Mouse (Mus musculus): ENCODE results near the gene Evc2. TPM values are rescaled to one million over a fixed set of nuclear protein-coding genes. Genes with fewer than 3 reads are reported as not detected.

Gene Evc2
- total RNA-seq, 2 experiments from 2014 or later, result not detected

GRCm38 (mm10) chr5:37362618-37363017, 24.3 kb downstream of the Evc2 start:
- ATAC-seq (replicated peaks; ENCODE audit: poor library complexity, severe bottlenecking), result no peak

GRCm38 (mm10) chr5:37363284-37363683, 25.0 kb downstream of the Evc2 start:
- no peak for ATAC-seq (replicated peaks; ENCODE audit: poor library complexity, severe bottlenecking)

DNA sequence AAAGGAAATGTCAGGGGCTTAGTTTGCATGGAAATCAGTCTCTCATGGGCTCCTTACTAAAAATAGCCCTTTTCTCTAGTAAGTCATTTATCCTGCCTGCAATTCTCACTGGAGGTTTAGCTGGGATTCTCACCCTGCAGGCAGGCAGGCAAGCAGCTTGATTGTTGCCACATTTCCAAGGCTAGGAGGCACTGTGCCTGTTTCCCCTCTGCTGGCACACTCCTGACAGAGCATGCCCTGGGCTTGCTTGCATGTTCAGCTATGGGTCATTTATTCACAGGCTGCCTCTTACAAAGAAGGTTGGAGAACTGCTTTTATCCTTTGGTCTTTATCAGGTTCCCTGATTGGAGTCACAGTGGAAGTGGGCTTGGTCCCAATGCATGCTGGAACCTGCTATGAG, 27.5 kb downstream of the Evc2 start:
- ATAC-seq (replicated peaks; ENCODE audit: poor library complexity, severe bottlenecking), result no peak

DNA sequence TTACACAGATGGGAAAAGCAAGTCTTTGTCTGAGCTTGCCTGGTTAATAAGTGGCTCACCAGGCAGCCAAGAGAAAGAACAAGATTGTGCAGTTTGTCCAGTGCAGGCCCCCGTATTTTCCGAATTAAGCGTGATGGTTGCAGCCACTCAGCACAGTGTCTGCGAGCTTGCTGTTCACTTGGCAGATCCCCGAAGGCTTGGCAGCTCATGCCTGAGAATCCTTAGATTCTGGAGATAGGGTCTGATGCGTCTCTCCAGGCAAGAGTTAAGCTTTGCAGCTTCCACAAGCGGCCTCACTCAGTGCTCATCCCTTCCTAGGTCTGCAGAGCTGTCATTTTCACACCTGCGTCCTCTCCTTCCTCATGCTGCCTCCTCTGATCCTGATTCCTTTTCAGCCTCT, 30.5 kb downstream of the Evc2 start:
- ATAC-seq (replicated peaks; ENCODE audit: poor library complexity, severe bottlenecking), result no peak

DNA sequence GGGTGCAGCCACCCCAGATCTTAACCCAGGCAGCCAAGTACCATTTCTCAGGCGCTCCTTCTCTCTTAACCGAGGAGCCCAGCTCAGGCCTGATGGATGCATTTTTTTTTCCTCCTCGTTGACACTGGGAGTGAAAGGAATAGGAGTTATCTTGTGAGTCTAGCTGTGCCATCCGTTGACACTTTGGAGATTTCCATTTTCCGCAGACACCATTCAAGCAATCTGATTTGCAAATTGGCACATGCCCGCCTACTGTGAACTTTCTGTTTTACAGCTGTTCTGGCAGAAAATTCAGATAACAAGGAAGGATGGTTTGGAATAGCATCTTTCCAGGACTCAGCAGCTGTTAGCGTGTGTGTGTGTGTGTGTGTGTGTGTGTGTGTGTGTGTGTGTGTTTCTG, 39.1 kb downstream of the Evc2 start:
- no peak for ATAC-seq (replicated peaks; ENCODE audit: poor library complexity, severe bottlenecking)

DNA sequence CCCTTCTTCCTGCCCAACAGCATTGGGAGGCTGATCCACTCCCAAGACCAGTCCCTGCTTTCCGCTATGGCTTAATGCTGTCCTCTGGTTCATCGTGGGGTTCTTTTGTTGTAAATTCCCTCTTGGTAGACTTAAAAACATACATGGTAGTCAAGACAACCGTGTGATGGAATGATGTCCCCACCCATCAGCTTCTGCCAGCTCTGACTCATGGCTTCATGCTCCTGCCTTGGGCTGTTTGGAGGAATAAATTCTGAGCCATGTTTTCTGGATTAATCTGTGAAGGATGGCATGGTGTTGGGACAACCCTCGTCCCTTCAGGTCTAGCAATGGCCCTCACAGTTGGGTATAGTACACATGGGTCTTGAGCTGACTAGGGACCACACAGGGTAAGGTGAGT, 42.3 kb downstream of the Evc2 start:
- ATAC-seq (replicated peaks; ENCODE audit: poor library complexity, severe bottlenecking), result no peak

DNA sequence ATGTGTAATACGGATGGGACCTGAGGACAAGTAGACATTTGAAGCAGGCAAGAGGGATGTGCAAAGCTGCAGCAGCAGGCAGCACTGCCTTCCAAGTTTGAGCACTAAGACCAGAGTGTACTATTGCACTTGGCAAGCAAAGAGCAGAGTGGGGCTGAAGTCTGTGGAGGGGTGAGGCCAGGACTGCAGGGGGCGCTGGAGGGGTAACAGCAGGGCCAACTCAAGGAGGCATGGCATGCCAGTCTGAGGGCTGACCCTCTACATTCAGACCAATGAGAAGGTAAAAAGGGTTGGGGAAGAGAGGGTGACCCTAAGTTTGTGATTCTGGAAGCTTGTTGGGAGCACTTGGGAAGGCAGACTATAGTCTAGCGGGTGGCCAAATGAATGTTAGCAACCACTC, 45.3 kb downstream of the Evc2 start:
- no peak for ATAC-seq (replicated peaks; ENCODE audit: poor library complexity, severe bottlenecking)

DNA sequence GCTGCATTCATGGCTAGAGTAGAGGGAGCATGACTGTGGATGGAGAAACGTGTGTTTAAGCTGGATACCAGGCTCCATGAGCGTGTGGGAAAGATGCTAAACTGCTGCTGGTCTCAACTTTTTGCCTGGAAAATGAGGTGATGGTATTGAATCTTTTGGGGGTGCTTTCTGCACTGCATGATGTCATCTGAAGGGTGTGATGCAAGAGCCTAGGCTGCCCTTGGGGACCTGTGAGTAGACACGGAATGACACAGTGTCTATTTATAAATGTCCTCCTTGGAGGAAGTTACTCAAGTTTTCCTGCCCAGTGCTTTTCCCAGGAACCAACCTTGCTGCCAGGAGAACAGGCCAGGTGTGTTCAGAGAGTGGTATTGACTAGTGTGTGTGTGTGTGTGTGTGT, 50.3 kb downstream of the Evc2 start:
- ATAC-seq (replicated peaks; ENCODE audit: poor library complexity, severe bottlenecking), result no peak

DNA sequence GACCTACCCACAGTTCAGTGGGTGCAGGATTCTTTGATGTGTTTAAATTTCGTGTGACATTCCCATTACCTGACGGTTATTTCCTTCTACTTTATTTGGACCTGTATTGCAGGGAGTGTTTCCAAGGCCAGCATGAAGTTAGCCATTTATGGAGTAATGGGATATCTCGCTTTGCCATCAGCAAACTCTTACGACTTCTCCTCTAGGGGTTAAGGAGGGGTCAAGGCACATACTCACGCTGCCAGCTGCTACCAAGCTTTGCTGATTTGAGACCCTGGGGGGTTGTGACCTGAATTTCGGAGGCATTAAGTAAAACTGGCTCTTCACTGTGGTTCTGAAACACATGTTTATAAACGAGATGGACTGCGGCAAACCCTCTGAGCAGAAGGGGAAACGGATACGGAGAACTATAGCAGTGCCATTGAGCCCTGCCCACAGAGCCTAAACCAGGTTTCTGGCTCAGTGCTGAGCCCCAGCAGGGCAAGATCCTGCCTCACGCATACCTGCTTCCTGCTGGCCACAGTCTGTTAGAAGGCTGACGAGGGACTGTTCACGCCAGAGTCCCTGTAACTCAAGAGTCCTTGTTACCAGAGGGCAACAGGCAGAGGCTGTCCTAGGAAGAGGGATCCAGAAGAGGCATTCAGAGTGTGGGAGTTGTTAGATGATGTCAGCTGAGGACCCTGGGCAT, 51.7 kb downstream of the Evc2 start:
- no peak for ATAC-seq (replicated peaks; ENCODE audit: poor library complexity, severe bottlenecking)

DNA sequence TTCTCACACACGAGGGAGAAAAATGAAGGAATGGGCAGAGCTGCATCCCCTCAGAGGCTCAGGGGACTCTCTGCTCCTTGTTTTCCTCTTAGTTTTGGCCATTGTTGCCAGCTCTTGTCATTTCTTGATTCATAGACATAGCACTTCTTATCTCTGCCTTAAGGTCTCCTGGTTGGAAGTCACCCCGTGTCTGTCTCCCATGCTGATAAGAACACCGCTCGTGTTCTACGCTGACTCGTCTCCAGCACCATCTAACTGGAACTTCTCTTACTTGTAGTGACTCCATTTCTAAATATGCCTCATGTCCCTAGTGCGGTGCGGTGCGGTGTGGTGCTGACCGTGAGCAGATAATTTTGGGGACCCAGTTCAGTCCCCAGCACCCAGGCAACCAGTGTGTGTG, 52.6 kb downstream of the Evc2 start:
- no peak for ATAC-seq (replicated peaks; ENCODE audit: poor library complexity, severe bottlenecking)

DNA sequence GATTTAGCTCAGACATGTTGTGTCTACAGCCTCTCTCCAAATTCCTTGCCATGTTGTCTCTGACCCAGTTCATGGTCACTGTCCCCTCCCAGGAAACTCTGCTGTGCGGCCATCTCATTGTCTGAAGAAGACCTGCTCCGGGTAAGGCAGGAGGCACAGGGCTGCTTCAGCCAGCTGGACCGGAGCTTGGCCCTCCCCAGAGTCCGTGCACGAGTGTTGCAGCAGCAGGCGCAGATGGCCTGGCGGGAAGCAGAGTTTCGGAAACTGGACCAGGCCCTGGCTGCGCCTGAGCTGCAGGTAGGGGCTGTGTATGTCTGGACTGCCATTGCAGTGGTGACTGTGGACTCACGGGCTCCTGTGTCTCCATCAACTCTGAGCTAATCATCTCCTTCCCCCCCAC, 53.6 kb downstream of the Evc2 start:
- no peak for ATAC-seq (replicated peaks; ENCODE audit: poor library complexity, severe bottlenecking)

DNA sequence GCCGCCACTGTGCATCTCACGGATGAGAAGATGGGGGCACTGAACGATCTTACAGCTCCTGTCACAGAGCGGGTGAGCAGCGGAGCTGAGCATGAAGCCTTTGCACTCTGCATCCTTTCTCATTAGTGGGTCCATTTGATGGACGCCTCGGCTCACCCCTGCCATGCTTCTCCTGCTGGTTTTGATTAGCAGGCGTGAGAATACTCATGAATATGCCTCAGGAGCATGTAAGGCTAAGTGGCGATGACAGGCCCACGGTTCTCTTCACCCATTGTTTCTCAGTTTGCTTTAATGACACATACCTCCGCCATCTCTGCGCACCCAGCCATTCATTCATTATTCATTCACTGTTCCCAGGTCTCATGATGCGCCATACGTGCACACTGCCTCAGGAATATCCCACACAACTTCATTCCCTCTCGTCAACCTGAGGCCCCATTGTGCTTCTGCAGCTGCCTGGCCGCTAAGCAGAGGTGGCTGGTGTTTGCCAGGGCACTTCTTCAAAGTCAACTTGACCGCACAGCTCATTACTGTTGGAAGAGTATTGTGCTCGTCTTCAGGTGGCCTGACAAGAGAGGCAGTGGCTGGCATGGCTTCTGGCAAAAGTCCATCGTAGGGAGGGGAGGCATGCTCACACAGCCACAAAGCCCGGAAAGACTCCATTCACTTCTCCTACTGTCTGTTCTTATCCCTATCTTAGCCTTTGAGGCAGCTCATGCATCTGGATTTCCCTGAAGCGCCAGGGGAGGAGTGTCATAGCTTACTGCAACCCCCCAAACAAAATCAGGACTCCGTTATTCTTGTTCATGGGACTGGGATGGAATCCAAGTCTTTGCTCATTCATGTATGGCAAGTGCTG, 57.1 kb downstream of the Evc2 start:
- no peak for ATAC-seq (replicated peaks; ENCODE audit: poor library complexity, severe bottlenecking)

- no peak for ATAC-seq (replicated peaks; ENCODE audit: poor library complexity, severe bottlenecking)
These were observed 80.7 kb downstream of the Evc2 start for GRCm38 (mm10) chr5:37419028-37419427.

GRCm38 (mm10) chr5:37427210-37427609, 88.9 kb downstream of the Evc2 start:
- no peak for ATAC-seq (replicated peaks; ENCODE audit: poor library complexity, severe bottlenecking)

DNA sequence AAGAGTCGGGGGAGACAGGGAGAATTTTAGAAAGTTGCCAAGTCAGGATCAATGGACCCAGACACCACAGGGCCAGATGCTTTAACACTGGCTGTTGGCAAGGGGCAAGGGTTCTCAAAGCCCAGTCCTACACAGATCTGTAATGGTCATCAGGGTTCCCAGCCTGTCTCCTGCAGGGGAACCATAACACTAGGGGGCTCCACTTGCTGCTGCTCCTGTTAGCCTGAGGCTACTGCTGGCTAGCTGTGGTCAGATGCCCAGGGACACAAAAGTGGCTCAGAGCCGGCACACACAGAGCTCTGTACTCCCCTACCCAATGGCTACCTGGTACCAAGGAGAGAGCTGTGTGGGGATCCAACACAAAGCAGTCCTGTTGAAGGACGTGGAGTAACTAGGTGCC, 97.1 kb downstream of the Evc2 start:
- no peak for ATAC-seq (replicated peaks; ENCODE audit: poor library complexity, severe bottlenecking)

DNA sequence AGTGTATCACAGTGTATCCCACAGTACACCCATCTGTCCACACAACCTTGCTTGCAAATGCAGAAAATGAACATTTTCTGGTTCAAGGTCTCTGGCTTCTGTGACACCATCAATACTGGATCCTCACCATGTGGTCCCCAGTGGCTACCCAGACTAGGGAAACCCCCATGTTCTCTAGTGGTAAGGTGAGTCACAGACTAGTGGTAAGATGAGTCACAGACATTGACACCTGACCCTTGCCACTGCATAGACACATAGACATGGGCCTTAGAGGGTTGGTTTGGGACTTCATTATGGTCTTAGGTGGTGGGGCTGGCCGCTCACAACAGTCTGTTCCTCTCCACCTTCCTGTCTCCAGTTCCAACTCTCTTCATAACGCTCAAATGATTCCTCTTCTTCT, 104.5 kb downstream of the Evc2 start:
- ATAC-seq (replicated peaks; ENCODE audit: poor library complexity, severe bottlenecking), result no peak

- no peak for ATAC-seq (replicated peaks; ENCODE audit: poor library complexity, severe bottlenecking)
These were observed 109.2 kb downstream of the Evc2 start for GRCm38 (mm10) chr5:37447546-37447945.

GRCm38 (mm10) chr5:37456590-37456989, 118.3 kb downstream of the Evc2 start:
- ATAC-seq (replicated peaks; ENCODE audit: poor library complexity, severe bottlenecking), result no peak

DNA sequence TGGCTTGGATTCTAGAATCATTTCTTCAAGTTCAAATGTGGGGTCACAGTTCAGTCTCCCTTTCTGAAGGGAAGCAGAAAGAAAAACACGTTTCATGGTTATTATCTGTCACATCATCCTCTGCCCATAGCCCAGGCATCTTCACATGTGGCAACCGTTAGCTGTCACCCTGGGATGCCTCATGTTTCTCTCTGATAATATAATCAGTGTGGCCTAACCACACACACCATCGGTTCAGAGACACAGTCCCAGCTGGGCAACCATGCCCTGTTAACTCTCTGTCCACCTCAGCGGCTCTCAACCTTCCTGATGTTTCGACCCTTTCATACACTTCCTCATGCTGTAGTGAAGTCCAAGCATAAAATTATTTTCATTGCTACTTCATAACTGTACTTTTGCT, 118.9 kb downstream of the Evc2 start:
- no peak for ATAC-seq (replicated peaks; ENCODE audit: poor library complexity, severe bottlenecking)

GRCm38 (mm10) chr5:37457831-37458230, 119.5 kb downstream of the Evc2 start:
- no peak for ATAC-seq (replicated peaks; ENCODE audit: poor library complexity, severe bottlenecking)

DNA sequence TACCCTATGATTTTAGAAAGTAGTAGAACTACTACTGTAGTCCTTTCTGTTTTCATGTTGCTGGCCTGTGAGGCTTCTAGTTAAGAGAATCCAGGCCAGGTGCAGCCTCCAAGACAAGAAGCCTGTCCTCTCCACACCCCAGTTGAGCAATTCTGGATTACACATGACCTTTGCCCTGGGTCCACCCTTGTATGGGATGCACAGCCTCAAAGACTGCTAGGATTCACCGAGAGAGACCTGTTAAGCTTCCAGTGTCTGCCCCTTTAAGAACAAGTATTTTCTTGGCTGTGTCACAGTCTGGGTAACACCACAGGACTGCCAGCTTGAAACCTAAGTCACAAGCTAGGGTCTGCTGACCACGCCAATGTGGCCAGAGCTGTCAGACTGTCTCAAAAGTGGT, 119.9 kb downstream of the Evc2 start:
- no peak for ATAC-seq (replicated peaks; ENCODE audit: poor library complexity, severe bottlenecking)

- no peak for ATAC-seq (replicated peaks; ENCODE audit: poor library complexity, severe bottlenecking)
These were observed 127.2 kb downstream of the Evc2 start for GRCm38 (mm10) chr5:37465461-37465860.

All from granulocyte monocyte progenitor cell, adult 5-6 weeks (primary cell).